ENCODE assay signal across 9 mouse cellular contexts in the genomic region with DNA sequence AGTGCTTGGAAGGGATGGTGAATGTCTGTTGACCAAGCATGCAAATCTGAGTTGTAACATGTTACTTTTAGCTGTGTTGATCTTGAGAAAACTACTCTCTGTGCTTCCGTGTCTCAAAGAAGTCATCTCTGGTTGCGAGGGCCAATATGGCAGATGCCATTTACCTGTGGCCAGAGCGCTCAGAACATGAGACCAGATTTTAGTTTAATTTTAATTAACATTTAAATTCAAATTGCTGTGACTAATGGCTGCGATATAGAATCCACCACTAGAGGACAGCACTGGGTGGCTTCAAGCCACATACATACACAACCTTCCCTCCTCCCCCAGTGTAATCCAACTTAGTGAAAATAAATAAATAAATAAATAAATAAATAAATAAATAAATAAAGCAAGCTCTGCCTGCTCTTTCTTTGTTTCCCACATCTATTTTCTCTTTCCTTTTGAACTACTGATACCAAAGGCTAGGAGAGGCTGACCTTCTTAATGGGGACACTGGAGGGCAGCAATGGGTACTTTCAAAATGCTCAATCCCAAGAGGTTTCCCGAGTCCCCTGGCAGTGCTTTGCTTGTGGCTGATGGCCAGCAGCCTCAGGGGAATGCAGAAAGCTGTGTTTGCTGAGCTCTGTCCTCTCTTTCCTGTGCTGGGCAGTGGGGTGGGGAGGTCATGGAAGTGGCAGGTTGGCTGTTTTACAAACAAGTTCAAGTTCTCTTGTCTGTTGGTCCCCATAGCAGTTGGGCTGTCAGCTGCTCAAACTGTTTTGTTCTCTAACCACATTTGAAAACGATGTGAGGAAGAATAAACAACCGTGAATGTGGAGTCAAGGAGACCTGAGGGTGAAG. TPM values are rescaled to one million over a fixed set of nuclear protein-coding genes. Genes with fewer than 3 reads are reported as not detected.
DNase-seq lines count a peak whose midpoint lies in the region; ATAC-seq and TF ChIP-seq lines count a peak whose summit lies in the region.
"Not testable (repeated sequence)": the region's sequence is repeated elsewhere in the genome, so short reads cannot be mapped to it uniquely, and the experiment has no call there.
"Had no signal": no experiment of that assay in that cellular context is flagged by ENCODE, and none has a peak within 500 bp of the region (broad histone marks: within the 10 kb centered on the region; RNA-seq: fewer than 3 reads in every experiment).

No protein-coding gene starts in this region.

- ATAC-seq in hindbrain, embryonic 11.5 days (ENCODE audit: low FRiP score) = not testable (repeated sequence)
- peak; percentile 73 for ATAC-seq in lung, embryonic 15.5 days (ENCODE audit: borderline replicate concordance, extremely low read depth, low FRiP score, low TSS enrichment)

- not testable (repeated sequence) for TF ChIP-seq POLR2A in MEL (IDR thresholded peaks at IDR 0.05; ENCODE audit: control insufficient read depth in 1 of 2, insufficient read depth in 1 of 2, low read depth in 1 of 2, low read length in 2 of 2, poor library complexity in 1 of 2)

- not testable (repeated sequence) for TF ChIP-seq RAD21 in MEL (IDR thresholded peaks at IDR 0.05; ENCODE audit: low read depth, low read length)

- H3K4me3 ChIP-seq in MEL (ENCODE audit: control insufficient read depth in 1 of 2, insufficient read depth in 1 of 2, low read depth in 2 of 2, low read length in 2 of 2); hindbrain, embryonic 11.5 days (ENCODE audit: low read depth, low read length); lung, embryonic 15.5 days: not testable (repeated sequence)

- not testable (repeated sequence) for H3K36me3 ChIP-seq in MEL (ENCODE audit: control insufficient read depth in 1 of 2, insufficient read depth in 2 of 2, low read length in 2 of 2); hindbrain, embryonic 11.5 days (ENCODE audit: control insufficient read depth, insufficient read depth, low read length); lung, embryonic 15.5 days

- H3K4me1 ChIP-seq in MEL (ENCODE audit: control insufficient read depth in 1 of 2, insufficient read depth in 2 of 2, low read length in 2 of 2); hindbrain, embryonic 11.5 days (replicated peaks; ENCODE audit: control insufficient read depth, insufficient read depth, low read length); lung, embryonic 15.5 days: not testable (repeated sequence)

- H3K27ac ChIP-seq in MEL (ENCODE audit: control insufficient read depth, low read depth, low read length); hindbrain, embryonic 11.5 days (ENCODE audit: low read depth, low read length); lung, embryonic 15.5 days: not testable (repeated sequence)

- peak; percentile 35 to 74 (median 47) for TF ChIP-seq CTCF in MEL (IDR thresholded peaks at IDR 0.05 in 2 of 3, conservative IDR thresholded peaks at IDR 0.05 in 1 of 3; ENCODE audit: control insufficient read depth in 1 of 3, insufficient read depth in 1 of 3, low read depth in 2 of 3, low read length in 3 of 3, poor library complexity in 1 of 3, severe bottlenecking in 1 of 3)

- DNase-seq in MEL (ENCODE audit: low read depth, low spot score) = peak; percentile 69
- peak; percentile 69 for DNase-seq in cerebellum, adult 11-12 months
- DNase-seq in frontal cortex, postnatal 14 days (ENCODE audit: low spot score in 2 of 2) = peak; percentile 85 to 86
- peak; percentile 32 for DNase-seq in hindbrain, embryonic 11.5 days (ENCODE audit: low spot score)
- peak; percentile 93 for DNase-seq in layer of hippocampus, adult 9-10 months (ENCODE audit: low spot score)
- DNase-seq in retina, postnatal 1 day = peak; percentile 24
- DNase-seq in thymus, postnatal 4 days = peak; percentile 79

- TF ChIP-seq EP300 in MEL (IDR thresholded peaks at IDR 0.05; ENCODE audit: low read depth in 1 of 2, low read length in 2 of 2) = not testable (repeated sequence)

- H3K79me2 ChIP-seq in MEL (ENCODE audit: control insufficient read depth, insufficient read depth, low read length, poor library complexity) = not testable (repeated sequence)

- H3K4me2 ChIP-seq in hindbrain, embryonic 11.5 days (replicated peaks; ENCODE audit: low read depth, low read length); lung, embryonic 15.5 days: not testable (repeated sequence)

- H3K9ac ChIP-seq in MEL (ENCODE audit: control insufficient read depth, low read depth, low read length, poor library complexity, severe bottlenecking); hindbrain, embryonic 11.5 days (ENCODE audit: low read depth, low read length); lung, embryonic 15.5 days: not testable (repeated sequence)

- H3K27me3 ChIP-seq in MEL (ENCODE audit: control insufficient read depth in 1 of 2, insufficient read depth in 2 of 2, low read length in 2 of 2); hindbrain, embryonic 11.5 days (ENCODE audit: control insufficient read depth, insufficient read depth, low read length); lung, embryonic 15.5 days: not testable (repeated sequence)

- WGBS in hindbrain, embryonic 11.5 days = 71% methylated on average over 7 of the region's 7 CpGs
- 59% methylated on average over 7 of the region's 7 CpGs for WGBS in lung, embryonic 15.5 days

- not testable (repeated sequence) for H3K9me3 ChIP-seq in MEL (replicated peaks; ENCODE audit: insufficient read depth, low read length); hindbrain, embryonic 11.5 days (ENCODE audit: control insufficient read depth, low read length); lung, embryonic 15.5 days

TF ChIP-seq in MEL, 35 proteins besides CTCF, POLR2A, EP300 and RAD21:
- TF ChIP-seq SMC3 (IDR thresholded peaks at IDR 0.05; ENCODE audit: low read depth, low read length) = peak; percentile 30; the same call in 1 of the 2 replicates

RNA-seq across cellular contexts. Expression of a gene that starts 22.2 kb away (rescaled TPM):
- total RNA-seq in MEL (2012; rRNA removed) = not detected in 2 replicates
- polyA plus RNA-seq in MEL (2012; ENCODE audit: insufficient read depth in 1 of 2, insufficient read length in 2 of 2, low read depth in 1 of 2, low replicate concordance in 2 of 2, missing spikeins in 1 of 2) = not detected
- polyA plus RNA-seq in hindbrain, embryonic 11.5 days (2014; fragmentation: Nextera tagmentation; extraction: Ambion mirVana) = 0.06 TPM in 1 of 2 replicates, not detected in the other
- polyA plus RNA-seq in lung, embryonic 15.5 days (2015; fragmentation: Nextera tagmentation; extraction: Ambion mirVana) = not detected in 2 replicates
- polyA plus RNA-seq: neural tube, embryonic 12.5 days had no signal

Comparison
In these comparisons a context has a peak if more than half of its experiments do, and no peak if none do; other contexts are left out.
1. DNase-seq: peak in every context shown above with its lines; median percentile 93 in layer of hippocampus, adult 9-10 months; 86 in frontal cortex, postnatal 14 days; 79 in thymus, postnatal 4 days; 69 in MEL; 69 in cerebellum, adult 11-12 months; 32 in hindbrain, embryonic 11.5 days; 24 in retina, postnatal 1 day.